In genomic region chr7:24298973-24299708, GRCm38 (mm10) we compare ENCODE assay signal across 9 mouse cellular contexts. TPM values are rescaled to one million over a fixed set of nuclear protein-coding genes. Genes with fewer than 3 reads are reported as not detected.
DNase-seq lines count a peak whose midpoint lies in the region; ATAC-seq lines count a peak whose summit lies in the region.
"Had no signal": no experiment of that assay in that cellular context is flagged by ENCODE, and none has a peak within 500 bp of the region (broad histone marks: within the 10 kb centered on the region; RNA-seq: fewer than 3 reads in every experiment).

No protein-coding gene starts in this region.

- H3K4me3 ChIP-seq in embryonic facial prominence, embryonic 10.5 days: peak overlapping the region; percentile 75
- H3K4me3 ChIP-seq in intestine, embryonic 16.5 days (ENCODE audit: low read length): peak overlapping the region; percentile 85
- H3K4me3 ChIP-seq in midbrain, embryonic 10.5 days: peak overlapping the region; percentile 76

- no peaks in the 10 kb centered on the region; the same call in 1 of the 2 replicates for H3K9me3 ChIP-seq in embryonic facial prominence, embryonic 10.5 days
- no peaks in the 10 kb centered on the region for H3K9me3 ChIP-seq in intestine, embryonic 16.5 days (ENCODE audit: control insufficient read depth, low read length)
- no peaks in the 10 kb centered on the region for H3K9me3 ChIP-seq in midbrain, embryonic 10.5 days (replicated peaks)

- H3K27me3 ChIP-seq in embryonic facial prominence, embryonic 10.5 days (replicated peaks; ENCODE audit: low read depth, poor library complexity, severe bottlenecking): no peaks in the 10 kb centered on the region
- H3K27me3 ChIP-seq in intestine, embryonic 16.5 days (replicated peaks; ENCODE audit: control insufficient read depth, insufficient read depth, low read length): no peaks in the 10 kb centered on the region
- no peaks in the 10 kb centered on the region for H3K27me3 ChIP-seq in midbrain, embryonic 10.5 days (ENCODE audit: low read depth, poor library complexity, severe bottlenecking)
- H3K27me3 ChIP-seq: CH12.LX had no signal

- under 1% methylated on average over 45 of the region's 47 CpGs for WGBS in embryonic facial prominence, embryonic 10.5 days
- WGBS in intestine, embryonic 16.5 days: under 1% methylated on average over 46 of the region's 47 CpGs
- under 1% methylated on average over 45 of the region's 47 CpGs for WGBS in midbrain, embryonic 10.5 days

- intact Hi-C loops in left cerebral cortex, postnatal 36 days (cut with DNase I): loop anchor here (10.0 kb wide), 1 partner anchor 334 kb away; no protein-coding TSS in a partner anchor

- DNase-seq in urinary bladder, adult 18-20 months (ENCODE audit: low spot score in 2 of 2): peak; percentile 63 to 71
- DNase-seq in urinary bladder, postnatal 10 days (ENCODE audit: low spot score): no peak
- DNase-seq in embryonic facial prominence, embryonic 10.5 days (ENCODE audit: low spot score): peak; percentile 90
- DNase-seq in gastrocnemius, postnatal 4 days (ENCODE audit: low spot score in 2 of 2): peak; percentile 45 to 73
- DNase-seq in left cerebral cortex, postnatal 36 days (ENCODE audit: low spot score in 2 of 2): peak; percentile 90 to 91
- peak; percentile 83 for DNase-seq in midbrain, embryonic 10.5 days (ENCODE audit: low spot score)
- DNase-seq in right cerebral cortex, postnatal 36 days (ENCODE audit: low spot score in 2 of 2): peak; percentile 88 to 92

- peak overlapping the region; percentile 80 for H3K9ac ChIP-seq in intestine, embryonic 16.5 days (ENCODE audit: low read depth, low read length)

- ATAC-seq in intestine, embryonic 16.5 days: peak; percentile 90

- peaks cover 21% of the 10 kb centered on the region for H3K4me1 ChIP-seq in embryonic facial prominence, embryonic 10.5 days
- H3K4me1 ChIP-seq in intestine, embryonic 16.5 days (ENCODE audit: control insufficient read depth, insufficient read depth, low read length): peaks cover 11% of the 10 kb centered on the region; the same call in 1 of the 2 replicates
- peaks cover 27% of the 10 kb centered on the region for H3K4me1 ChIP-seq in midbrain, embryonic 10.5 days

- H3K4me2 ChIP-seq in intestine, embryonic 16.5 days (ENCODE audit: low read depth, low read length): peak overlapping the region; percentile 83

- H3K36me3 ChIP-seq in embryonic facial prominence, embryonic 10.5 days (replicated peaks): peaks cover 65% of the 10 kb centered on the region
- peaks cover 9% of the 10 kb centered on the region; the same call in 1 of the 2 replicates for H3K36me3 ChIP-seq in intestine, embryonic 16.5 days (ENCODE audit: control insufficient read depth, insufficient read depth, low read length)
- peaks cover 63% of the 10 kb centered on the region for H3K36me3 ChIP-seq in midbrain, embryonic 10.5 days

- peak overlapping the region; percentile 96 for H3K27ac ChIP-seq in embryonic facial prominence, embryonic 10.5 days (replicated peaks)
- peak overlapping the region; percentile 93 for H3K27ac ChIP-seq in intestine, embryonic 16.5 days (ENCODE audit: low read length)
- peak overlapping the region; percentile 91 for H3K27ac ChIP-seq in midbrain, embryonic 10.5 days (replicated peaks)

RNA-seq across cellular contexts. Expression of gene Zfp61, which starts 1.9 kb away (rescaled TPM):
- polyA plus RNA-seq in embryonic facial prominence, embryonic 10.5 days (2016; fragmentation: Nextera tagmentation; extraction: Ambion mirVana): 46.4 and 47.7 TPM in 2 replicates
- total RNA-seq in gastrocnemius, postnatal 4 days (2021): 1 to 10 TPM; 8.7 to 8.9 TPM
- polyA plus RNA-seq in intestine, embryonic 16.5 days (2015; fragmentation: Nextera tagmentation; extraction: Ambion mirVana): 18.7 and 21.7 TPM in 2 replicates
- total RNA-seq in left cerebral cortex, postnatal 36 days (2021): 10 to 100 TPM; 21.9 to 23.9 TPM
- polyA plus RNA-seq in midbrain, embryonic 10.5 days (2016; fragmentation: Nextera tagmentation; extraction: Ambion mirVana): 36.7 and 41.4 TPM in 2 replicates

RNA-seq across cellular contexts. Expression of gene Zfp94, which starts 17.3 kb away (rescaled TPM):
- 13.8 and 13.9 TPM in 2 replicates for polyA plus RNA-seq in embryonic facial prominence, embryonic 10.5 days (2016; fragmentation: Nextera tagmentation; extraction: Ambion mirVana)
- 1 to 10 TPM; 4.0 to 4.2 TPM for total RNA-seq in gastrocnemius, postnatal 4 days (2021)
- polyA plus RNA-seq in intestine, embryonic 16.5 days (2015; fragmentation: Nextera tagmentation; extraction: Ambion mirVana): 6.0 and 7.3 TPM in 2 replicates
- total RNA-seq in left cerebral cortex, postnatal 36 days (2021): 10 to 100 TPM; 13.2 to 16.2 TPM
- 13.7 and 15.5 TPM in 2 replicates for polyA plus RNA-seq in midbrain, embryonic 10.5 days (2016; fragmentation: Nextera tagmentation; extraction: Ambion mirVana)

RNA-seq across cellular contexts. Expression of gene Zfp93, which starts 28.9 kb away (rescaled TPM):
- polyA plus RNA-seq in embryonic facial prominence, embryonic 10.5 days (2016; fragmentation: Nextera tagmentation; extraction: Ambion mirVana): 8.2 and 8.6 TPM in 2 replicates
- total RNA-seq in gastrocnemius, postnatal 4 days (2021): 1 to 10 TPM; 3.9 to 5.5 TPM
- 5.4 and 6.8 TPM in 2 replicates for polyA plus RNA-seq in intestine, embryonic 16.5 days (2015; fragmentation: Nextera tagmentation; extraction: Ambion mirVana)
- total RNA-seq in left cerebral cortex, postnatal 36 days (2021): 10 to 100 TPM; 11.8 to 12.6 TPM
- polyA plus RNA-seq in midbrain, embryonic 10.5 days (2016; fragmentation: Nextera tagmentation; extraction: Ambion mirVana): 6.2 and 7.4 TPM in 2 replicates

RNA-seq across cellular contexts. Expression of gene Tescl, which starts 34.6 kb away (rescaled TPM):
- polyA plus RNA-seq in embryonic facial prominence, embryonic 10.5 days (2016; fragmentation: Nextera tagmentation; extraction: Ambion mirVana): 0.17 TPM in 1 of 2 replicates, not detected in the other
- total RNA-seq in gastrocnemius, postnatal 4 days (2021): under 1 TPM in 1 of 2 experiments, not detected in 1; 0.31 TPM
- not detected in 2 replicates for polyA plus RNA-seq in intestine, embryonic 16.5 days (2015; fragmentation: Nextera tagmentation; extraction: Ambion mirVana)
- total RNA-seq in left cerebral cortex, postnatal 36 days (2021): not detected
- 0.14 and 0.26 TPM in 2 replicates for polyA plus RNA-seq in midbrain, embryonic 10.5 days (2016; fragmentation: Nextera tagmentation; extraction: Ambion mirVana)
- total RNA-seq: CH12.LX had no signal

RNA-seq across cellular contexts. Expression of gene Zfp108, which starts 44.5 kb away (rescaled TPM):
- polyA plus RNA-seq in embryonic facial prominence, embryonic 10.5 days (2016; fragmentation: Nextera tagmentation; extraction: Ambion mirVana): 2.4 and 3.1 TPM in 2 replicates
- 1 to 10 TPM; 2.1 to 2.2 TPM for total RNA-seq in gastrocnemius, postnatal 4 days (2021)
- polyA plus RNA-seq in intestine, embryonic 16.5 days (2015; fragmentation: Nextera tagmentation; extraction: Ambion mirVana): 2.4 and 2.9 TPM in 2 replicates
- total RNA-seq in left cerebral cortex, postnatal 36 days (2021): 1 to 10 TPM; 7.8 to 9.1 TPM
- 2.1 and 2.7 TPM in 2 replicates for polyA plus RNA-seq in midbrain, embryonic 10.5 days (2016; fragmentation: Nextera tagmentation; extraction: Ambion mirVana)
- total RNA-seq: CH12.LX had no signal
